In the genomic region with DNA sequence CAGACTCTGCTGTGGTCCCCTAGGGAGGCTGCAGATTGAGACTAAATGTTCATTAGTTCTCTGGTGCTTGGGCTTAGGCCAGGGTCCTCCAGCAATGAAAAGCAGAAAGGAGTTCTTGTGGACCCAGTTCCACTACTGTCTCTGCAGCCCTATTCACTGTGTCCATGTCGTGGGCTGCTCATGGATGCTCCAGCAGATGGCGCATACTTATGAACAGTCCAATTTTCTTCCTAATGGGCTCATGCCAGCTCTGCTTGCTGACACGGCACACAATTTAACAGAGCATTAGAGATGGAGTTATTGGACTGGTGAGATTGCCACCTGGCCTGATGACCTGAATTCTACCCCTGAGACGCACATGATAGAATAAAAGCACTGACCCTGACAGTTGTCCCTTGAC, we compare ENCODE assay signal across 10 mouse cellular contexts. TPM values are rescaled to one million over a fixed set of nuclear protein-coding genes. Genes with fewer than 3 reads are reported as not detected.
DNase-seq lines count a peak whose midpoint lies in the region; ATAC-seq and TF ChIP-seq lines count a peak whose summit lies in the region.
"Had no signal": no experiment of that assay in that cellular context is flagged by ENCODE, and none has a peak within 500 bp of the region (broad histone marks: within the 10 kb centered on the region; RNA-seq: fewer than 3 reads in every experiment).

No protein-coding gene starts in this region.

- H3K27me3 ChIP-seq in liver, embryonic 11.5 days (replicated peaks; ENCODE audit: control insufficient read depth, insufficient read depth, low read length), result no peaks in the 10 kb centered on the region
- H3K27me3 ChIP-seq in forebrain, embryonic 16.5 days (replicated peaks; ENCODE audit: control insufficient read depth, insufficient read depth, low read length), result no peaks in the 10 kb centered on the region
- no peaks in the 10 kb centered on the region for H3K27me3 ChIP-seq in small intestine, adult 2 months (ENCODE audit: control insufficient read depth, insufficient read depth, low read length)
- H3K27me3 ChIP-seq: embryonic facial prominence, embryonic 12.5 days had no signal

- no peak overlapping the region for H3K9ac ChIP-seq in liver, embryonic 11.5 days (ENCODE audit: low read depth, low read length)
- H3K9ac ChIP-seq in forebrain, embryonic 16.5 days (replicated peaks; ENCODE audit: low read depth, low read length), result no peak overlapping the region
- H3K9ac ChIP-seq: embryonic facial prominence, embryonic 12.5 days had no signal

- H3K36me3 ChIP-seq in liver, embryonic 11.5 days (ENCODE audit: control insufficient read depth, insufficient read depth, low read length), result no peaks in the 10 kb centered on the region
- no peaks in the 10 kb centered on the region for H3K36me3 ChIP-seq in forebrain, embryonic 16.5 days (ENCODE audit: control insufficient read depth, insufficient read depth)
- no peaks in the 10 kb centered on the region for H3K36me3 ChIP-seq in small intestine, adult 2 months (ENCODE audit: control insufficient read depth, insufficient read depth, low read length)
- H3K36me3 ChIP-seq: embryonic facial prominence, embryonic 12.5 days had no signal

- TF ChIP-seq CTCF in brain, embryonic 14.5 days (IDR thresholded peaks at IDR 0.05; ENCODE audit: borderline replicate concordance, extremely low read depth, insufficient read depth, insufficient read length), result peak; percentile 71; the same call in 1 of the 2 replicates
- peak; percentile 80 for TF ChIP-seq CTCF in layer of hippocampus, adult 2 months (conservative IDR thresholded peaks at IDR 0.05)
- peak; percentile 35; the same call in 1 of the 2 replicates for TF ChIP-seq CTCF in small intestine, adult 2 months (IDR thresholded peaks at IDR 0.05; ENCODE audit: extremely low read depth, insufficient read length, insufficient replicate concordance, low read depth, low read length)

- no peaks in the 10 kb centered on the region for H3K4me1 ChIP-seq in liver, embryonic 11.5 days (replicated peaks; ENCODE audit: control insufficient read depth, insufficient read depth, low read length)
- H3K4me1 ChIP-seq in forebrain, embryonic 16.5 days (replicated peaks; ENCODE audit: control insufficient read depth, insufficient read depth, low read length), result no peaks in the 10 kb centered on the region
- H3K4me1 ChIP-seq in small intestine, adult 2 months (ENCODE audit: control insufficient read depth, insufficient read depth, insufficient read length, low read length), result no peaks in the 10 kb centered on the region
- H3K4me1 ChIP-seq: embryonic facial prominence, embryonic 12.5 days had no signal

- H3K9me3 ChIP-seq in liver, embryonic 11.5 days (ENCODE audit: control insufficient read depth, low read length), result no peaks in the 10 kb centered on the region
- H3K9me3 ChIP-seq in forebrain, embryonic 16.5 days (ENCODE audit: control insufficient read depth, low read length), result no peaks in the 10 kb centered on the region
- H3K9me3 ChIP-seq: embryonic facial prominence, embryonic 12.5 days had no signal

- ATAC-seq in liver, embryonic 11.5 days (replicated peaks; ENCODE audit: low FRiP score), result no peak
- ATAC-seq in forebrain, embryonic 16.5 days, result peak; percentile 77

- H3K4me2 ChIP-seq in liver, embryonic 11.5 days, result no peak overlapping the region
- no peak overlapping the region for H3K4me2 ChIP-seq in forebrain, embryonic 16.5 days (ENCODE audit: low read length)
- H3K4me2 ChIP-seq: embryonic facial prominence, embryonic 12.5 days had no signal

- no peak overlapping the region for H3K4me3 ChIP-seq in liver, embryonic 11.5 days (ENCODE audit: low read depth, low read length)
- no peak overlapping the region for H3K4me3 ChIP-seq in forebrain, embryonic 16.5 days (replicated peaks; ENCODE audit: low read length)
- H3K4me3 ChIP-seq in layer of hippocampus, adult 2 months, result no peak overlapping the region
- H3K4me3 ChIP-seq in small intestine, adult 2 months (ENCODE audit: low read depth, low read length), result no peak overlapping the region
- H3K4me3 ChIP-seq: embryonic facial prominence, embryonic 12.5 days had no signal

- TF ChIP-seq POLR2A in brain, embryonic 14.5 days (IDR thresholded peaks at IDR 0.05; ENCODE audit: borderline replicate concordance, extremely low read depth, insufficient read depth, insufficient read length, poor library complexity, severe bottlenecking), result no peak
- no peak for TF ChIP-seq POLR2A in small intestine, adult 2 months (IDR thresholded peaks at IDR 0.05; ENCODE audit: low read depth, low read length)

- no peak overlapping the region for H3K27ac ChIP-seq in liver, embryonic 11.5 days (ENCODE audit: low read depth, low read length)
- H3K27ac ChIP-seq in forebrain, embryonic 16.5 days (ENCODE audit: low read length), result no peak overlapping the region
- peak overlapping the region; percentile 46 for H3K27ac ChIP-seq in layer of hippocampus, adult 2 months
- no peak overlapping the region for H3K27ac ChIP-seq in small intestine, adult 2 months (ENCODE audit: insufficient read depth, low read depth, low read length)
- H3K27ac ChIP-seq: embryonic facial prominence, embryonic 12.5 days; macrophage had no signal

- DNase-seq in liver, result peak; percentile 15
- no peak for DNase-seq in liver, embryonic 11.5 days (ENCODE audit: low spot score)
- peak; percentile 83 for DNase-seq in brain, embryonic 14.5 days (ENCODE audit: low read depth)
- DNase-seq in layer of hippocampus, adult 2 months (ENCODE audit: low spot score in 2 of 2), result peak; percentile 60 to 67
- peak; percentile 34 for DNase-seq in lung, postnatal 36 days
- DNase-seq in thymus, postnatal 0 days (ENCODE audit: low spot score), result no peak

- 62% methylated on average over 4 of the region's 4 CpGs for WGBS in liver, embryonic 11.5 days
- 29% methylated on average over 4 of the region's 4 CpGs for WGBS in forebrain, embryonic 16.5 days
- 37% methylated on average over 4 of the region's 4 CpGs for WGBS in small intestine, adult 2 months

RNA-seq across cellular contexts. Expression of gene Slc28a3, which starts 28.3 kb away (rescaled TPM):
- 0.08 TPM in 1 of 2 replicates, not detected in the other for polyA plus RNA-seq in liver, embryonic 11.5 days (2014; fragmentation: Nextera tagmentation; extraction: Ambion mirVana)
- 0.03 and 0.15 TPM in 2 replicates for polyA plus RNA-seq in brain, embryonic 14.5 days (2012; rRNA removed)
- not detected in 2 replicates for polyA plus RNA-seq in forebrain, embryonic 16.5 days (2015; fragmentation: Nextera tagmentation; extraction: Ambion mirVana)
- under 1 TPM in 1 of 2 experiments, not detected in 1; 0.10 TPM for total RNA-seq in layer of hippocampus, adult 2 months (2021)
- polyA plus RNA-seq in small intestine, adult 2 months (2012; rRNA removed), result 2.7 and 3.7 TPM in 2 replicates
- polyA plus RNA-seq in thymus, postnatal 0 days (2015; fragmentation: Nextera tagmentation; extraction: Ambion mirVana), result 0.03 and 0.05 TPM in 2 replicates
- polyA plus RNA-seq: macrophage had no signal

Comparison
In these comparisons a context has a peak if more than half of its experiments do, and no peak if none do; other contexts are left out.
1. DNase-seq: peak in liver (single experiment), brain, embryonic 14.5 days (single experiment), layer of hippocampus, adult 2 months (2 of 2) and lung, postnatal 36 days (single experiment); none in liver, embryonic 11.5 days (single experiment) and thymus, postnatal 0 days (single experiment).
2. Peak in every context shown above with its lines, with median percentiles within 50 percentile points of each other: CTCF ChIP-seq.